Mouse (Mus musculus) E14TG2a.4 (cell line): ENCODE measurements around the gene Map1lc3a.

ENCODE experiments used
- CTCF ChIP-seq: conservative IDR thresholded peaks from 2 replicates; pipeline ENCODE4 v1.5.1; 2014; ENCODE audit warnings: low read length
- NANOG ChIP-seq: IDR thresholded peaks from 2 replicates; pipeline ENCODE4 v1.6.1; 2014; ENCODE audit warnings: borderline replicate concordance, low read length, mixed read lengths
- POU5F1 ChIP-seq: IDR thresholded peaks from 2 replicates; pipeline ENCODE4 v1.6.1; 2014; ENCODE audit warnings: low read length, borderline replicate concordance

GRCm38 (mm10) chr2:155276621-155277175 lies 601 bp downstream of the Map1lc3a start:
- TF ChIP-seq CTCF (no peak), NANOG (no peak), POU5F1 (no peak)
